Mouse (Mus musculus) cerebellum, adult 2 months (tissue): Measurements from ENCODE around the gene Zfp1.

Experiments used
- CTCF ChIP-seq: fragments of 200-500 bp; IDR thresholded peaks from 2 replicates; pipeline ENCODE4 v1.5.1; 2011; ENCODE audit warnings: low read depth, mild to moderate bottlenecking, control low read depth, low read length, moderate library complexity, borderline replicate concordance; ENCODE audit not compliant: insufficient read depth
- POLR2A ChIP-seq: fragments of 200-500 bp; IDR thresholded peaks from 2 replicates; pipeline ENCODE4 v1.6.1; 2011; ENCODE audit warnings: low read length, control low read depth, borderline replicate concordance; ENCODE audit not compliant: insufficient read depth

GRCm38 (mm10) chr8:111713817-111714216, 70.6 kb downstream of the Zfp1 start:
- no peak for TF ChIP-seq POLR2A
- TF ChIP-seq CTCF = no peak
